Mouse (Mus musculus) c-Kit-positive CD71-positive TER-119-positive erythroid progenitor cells, embryonic 14.5 days (primary cell): ENCODE results near the gene Gm20388.
"Not testable (repeated sequence)": the region's sequence is repeated elsewhere in the genome, so short reads cannot be mapped to it uniquely, and the experiment has no call there.

Experiments used
- DNase-seq: peaks from one replicate; pipeline ENCODE4 v3.0.0-alpha.2; 2013; ENCODE audit warnings: low spot score

Gene Gm20388

GRCm38 (mm10) chr8:124141681-124142391 is 4231.2 kb downstream of the Gm20388 start:
- DNase-seq, result no peak

GRCm38 (mm10) chr8:124143003-124143402 is 4232.4 kb downstream of the Gm20388 start:
- DNase-seq, result no peak

- DNase-seq, result no peak
These were observed 4233.4 kb downstream of the Gm20388 start for GRCm38 (mm10) chr8:124143871-124144618.

GRCm38 (mm10) chr8:124144619-124144980 is 4234.0 kb downstream of the Gm20388 start:
- DNase-seq, result no peak

GRCm38 (mm10) chr8:124146286-124146685 is 4235.6 kb downstream of the Gm20388 start:
- no peak for DNase-seq

GRCm38 (mm10) chr8:124150009-124150408 is 4239.4 kb downstream of the Gm20388 start:
- no peak for DNase-seq

GRCm38 (mm10) chr8:124150536-124150935 is 4239.9 kb downstream of the Gm20388 start:
- DNase-seq, result no peak

- no peak for DNase-seq
These were observed 4241.2 kb downstream of the Gm20388 start for GRCm38 (mm10) chr8:124151881-124152280.

- no peak for DNase-seq
These were observed 4242.1 kb downstream of the Gm20388 start for GRCm38 (mm10) chr8:124152771-124153170.

GRCm38 (mm10) chr8:124156324-124156723 is 4245.7 kb downstream of the Gm20388 start:
- DNase-seq, result no peak

GRCm38 (mm10) chr8:124161683-124162082 is 4251.0 kb downstream of the Gm20388 start:
- DNase-seq, result no peak

GRCm38 (mm10) chr8:124163258-124163657 is 4252.6 kb downstream of the Gm20388 start:
- DNase-seq, result no peak

GRCm38 (mm10) chr8:124169749-124170148 is 4259.1 kb downstream of the Gm20388 start:
- no peak for DNase-seq

- DNase-seq, result no peak
These were observed 4260.0 kb downstream of the Gm20388 start for GRCm38 (mm10) chr8:124170671-124171070.

GRCm38 (mm10) chr8:124171557-124172528 is 4261.2 kb downstream of the Gm20388 start:
- no peak for DNase-seq

GRCm38 (mm10) chr8:124173688-124174087 is 4263.0 kb downstream of the Gm20388 start:
- DNase-seq, result no peak

GRCm38 (mm10) chr8:124176133-124176532 is 4265.5 kb downstream of the Gm20388 start:
- DNase-seq, result no peak

- DNase-seq, result not testable (repeated sequence)
These were observed 4266.5 kb downstream of the Gm20388 start for GRCm38 (mm10) chr8:124177092-124177491.

GRCm38 (mm10) chr8:124180681-124181445 is 4270.2 kb downstream of the Gm20388 start:
- no peak for DNase-seq

- DNase-seq, result no peak
These were observed 4271.1 kb downstream of the Gm20388 start for GRCm38 (mm10) chr8:124181751-124182150.

- DNase-seq, result no peak
These were observed 4271.6 kb downstream of the Gm20388 start for GRCm38 (mm10) chr8:124182224-124182623.
